Mouse (Mus musculus): ENCODE measurements around the gene Vav2.

The Vav2 gene

DNA sequence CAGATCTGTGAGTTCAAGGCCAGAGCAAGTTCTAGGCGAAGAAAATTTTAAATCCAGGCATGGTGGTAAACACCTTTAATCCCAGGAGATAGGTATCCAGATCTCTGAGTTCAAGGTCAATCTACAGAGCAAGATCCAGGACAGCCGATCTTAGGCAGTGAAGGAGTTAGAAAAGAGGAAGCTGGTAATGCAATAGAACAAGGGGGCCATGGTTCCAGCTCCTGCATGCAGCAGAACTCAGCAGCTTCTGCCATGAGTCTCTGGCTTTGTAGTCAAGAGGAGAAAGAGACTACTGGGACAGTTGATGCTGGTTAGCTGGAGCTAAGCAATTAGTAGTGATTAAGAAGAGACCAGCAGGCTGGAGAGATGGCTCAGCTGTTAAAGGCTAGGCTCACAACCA is 25.3 kb downstream of the Vav2 start:
- POLR2A ChIA-PET = interaction anchor here in 3 of 4 experiments (0.6 to 1.4 kb wide), 4 partner anchors 10 to 73 kb away, joined by 3 to 5 read pairs (median 4); no protein-coding TSS in a partner anchor

DNA sequence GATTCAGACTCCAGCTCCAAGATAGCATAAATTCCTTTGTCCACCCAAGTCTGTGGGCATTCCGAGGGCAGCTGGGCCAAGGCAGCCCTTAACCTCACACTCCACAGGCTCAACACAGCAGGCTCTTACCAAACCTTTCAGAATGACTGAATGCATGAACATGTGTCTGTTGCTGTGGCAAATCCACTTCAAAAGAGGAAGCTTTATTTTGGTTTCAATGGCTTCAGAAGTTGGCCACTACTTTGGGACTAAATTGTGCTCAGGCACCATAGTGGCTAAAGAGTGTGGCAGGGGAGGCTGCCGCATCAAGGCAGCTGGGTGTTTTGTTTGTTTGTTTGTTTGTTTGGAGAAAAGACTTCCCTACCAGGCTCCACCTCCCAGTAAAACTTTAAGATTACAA is 26.8 kb downstream of the Vav2 start:
- POLR2A ChIA-PET = interaction anchor here in 1 of 4 experiments (0.8 kb wide), 1 partner anchor 10 kb away, joined by 3 read pairs; no protein-coding TSS in a partner anchor
- CTCF ChIA-PET = interaction anchor here in 1 of 4 experiments (0.6 kb wide), 2 partner anchors 127 to 383 kb away, joined by 3 to 4 read pairs; no protein-coding TSS in a partner anchor

More for the DNA sequence above, 25.3 kb downstream of the Vav2 start:
- CTCF ChIA-PET = interaction anchor here in 1 of 4 experiments (0.6 kb wide), 1 partner anchor 92 kb away, joined by 3 read pairs; no protein-coding TSS in a partner anchor

DNA sequence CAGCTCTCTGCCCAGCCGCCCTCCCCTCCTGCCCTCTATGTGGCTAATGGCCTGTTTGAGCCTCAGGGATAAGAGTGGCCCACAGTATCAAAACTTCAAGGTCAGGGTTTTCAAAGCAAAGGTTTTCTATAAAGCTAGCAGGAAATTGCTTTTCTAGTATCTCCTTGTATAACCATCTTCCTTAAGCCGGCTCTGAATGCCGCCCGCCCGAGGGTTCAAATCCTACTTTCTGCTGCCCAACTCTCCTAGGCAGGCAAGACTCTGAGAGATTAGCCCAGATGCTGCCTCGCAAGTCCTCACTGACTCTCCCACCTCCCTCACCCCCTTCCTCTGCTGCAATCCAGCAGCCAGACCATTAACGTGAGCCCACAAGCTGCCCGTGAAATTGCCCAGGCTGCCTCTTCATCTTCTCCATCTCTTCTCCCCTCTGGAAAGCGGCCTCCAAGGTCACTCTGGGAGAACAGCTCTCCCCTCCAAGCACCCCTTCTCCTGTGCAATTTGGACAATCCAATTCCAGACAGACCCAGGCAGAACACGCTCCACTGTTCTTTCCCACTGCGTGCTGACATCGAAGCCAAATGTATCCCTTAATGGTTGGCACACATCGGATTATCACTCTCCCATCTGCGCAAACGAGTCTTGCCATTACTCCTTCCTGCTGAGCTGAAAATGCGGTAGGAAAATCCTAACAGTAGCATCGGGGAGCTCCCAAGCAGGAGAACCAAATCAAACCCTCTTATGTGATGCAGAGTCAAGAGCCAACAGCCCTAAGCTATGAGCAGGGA is 30.0 kb downstream of the Vav2 start:
- ChIA-PET POLR2A (interaction anchor here in 2 of 4 experiments (1.0 to 2.8 kb wide), 6 partner anchors 8 to 108 kb away, joined by 3 to 11 read pairs (median 4); partner anchors contain the start of gene Brd3os (in 1 of the 2)), CTCF (no interaction called here)

DNA sequence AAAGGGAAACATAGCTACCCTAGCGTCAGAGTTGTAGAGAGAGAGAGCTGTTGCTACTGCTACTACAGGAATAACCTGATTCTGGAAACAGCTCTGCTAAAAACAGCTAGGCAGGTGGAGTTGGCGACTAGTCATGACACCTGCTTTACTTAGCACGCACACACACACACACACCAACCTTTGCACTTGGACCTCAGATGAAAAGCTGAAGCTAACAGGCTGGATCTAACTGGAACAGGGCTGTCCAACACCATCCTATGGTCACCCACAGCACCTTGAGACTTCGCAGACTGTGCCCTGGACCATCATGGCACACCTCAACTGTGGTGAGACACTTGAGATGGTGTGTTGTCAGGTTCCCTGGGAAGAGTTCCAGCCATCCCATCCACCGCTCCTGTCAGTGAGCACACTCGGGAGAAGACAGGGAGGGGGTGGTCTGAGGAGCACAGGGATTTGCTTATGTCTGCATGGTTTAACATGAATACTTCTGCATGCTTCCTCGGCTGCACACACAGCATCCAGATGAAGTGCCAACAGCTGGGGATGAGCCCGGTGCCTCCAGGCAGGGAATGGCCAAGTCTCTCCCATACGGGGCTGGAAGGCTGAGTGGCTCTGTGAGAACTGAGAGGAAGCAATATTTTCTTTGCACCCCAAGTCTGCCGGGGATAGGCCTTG is 32.5 kb downstream of the Vav2 start:
- POLR2A ChIA-PET = interaction anchor here in 2 of 4 experiments (1.6 to 1.7 kb wide), 2 partner anchors 17 kb away, joined by 5 read pairs; no protein-coding TSS in a partner anchor
- CTCF ChIA-PET = interaction anchor here in 1 of 4 experiments (1.0 kb wide), 1 partner anchor 16 kb away, joined by 3 read pairs; no protein-coding TSS in a partner anchor

DNA sequence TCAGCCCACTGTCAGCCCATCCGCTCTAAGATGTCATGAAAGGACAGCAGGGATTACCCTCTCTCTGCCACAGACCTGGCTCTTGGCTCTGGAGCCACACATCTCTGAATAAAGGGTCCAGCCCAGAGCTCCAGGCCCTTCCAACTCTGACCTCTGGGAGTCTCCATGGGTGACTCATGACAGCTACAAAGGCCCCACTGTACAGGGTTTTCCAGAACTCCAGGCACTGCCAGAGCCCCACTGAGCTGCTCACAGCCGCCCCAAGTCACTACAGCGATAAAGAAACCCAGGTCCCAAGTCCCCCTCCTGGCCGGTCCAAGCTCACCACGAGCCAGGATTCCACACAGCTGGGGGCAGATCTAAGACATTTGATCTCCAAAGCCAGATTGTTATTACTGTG is 34.6 kb downstream of the Vav2 start:
- POLR2A ChIA-PET = interaction anchor here in 2 of 4 experiments (0.6 to 1.4 kb wide), 6 partner anchors 12 to 106 kb away, joined by 3 to 4 read pairs (median 3); no protein-coding TSS in a partner anchor
- CTCF ChIA-PET = interaction anchor here in 2 of 4 experiments (0.6 to 0.7 kb wide), 2 partner anchors 112 to 866 kb away, joined by 3 to 9 read pairs; no protein-coding TSS in a partner anchor

DNA sequence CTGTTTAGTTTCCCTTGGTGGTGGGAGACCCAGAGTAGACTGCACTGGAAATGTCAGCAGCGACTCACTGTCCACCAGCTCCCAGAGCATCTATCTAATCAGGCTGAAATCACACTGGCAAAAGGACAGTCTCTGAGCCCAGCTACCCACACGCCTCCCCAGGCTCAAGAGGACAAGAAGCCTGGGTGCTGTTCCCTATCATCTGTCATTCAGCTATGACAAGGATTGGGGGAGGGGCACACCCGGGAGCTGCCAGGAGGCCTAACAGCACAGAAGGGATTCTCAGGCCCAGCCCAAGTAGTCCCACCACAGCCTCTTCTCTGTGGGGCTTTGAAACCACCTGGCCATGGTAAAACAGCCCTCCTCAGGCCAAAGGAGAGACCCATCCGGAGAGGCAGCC is 36.1 kb downstream of the Vav2 start:
- POLR2A ChIA-PET = interaction anchor here in 3 of 4 experiments (0.7 to 1.4 kb wide), 5 partner anchors 11 to 46 kb away, joined by 3 to 4 read pairs (median 3); no protein-coding TSS in a partner anchor

DNA sequence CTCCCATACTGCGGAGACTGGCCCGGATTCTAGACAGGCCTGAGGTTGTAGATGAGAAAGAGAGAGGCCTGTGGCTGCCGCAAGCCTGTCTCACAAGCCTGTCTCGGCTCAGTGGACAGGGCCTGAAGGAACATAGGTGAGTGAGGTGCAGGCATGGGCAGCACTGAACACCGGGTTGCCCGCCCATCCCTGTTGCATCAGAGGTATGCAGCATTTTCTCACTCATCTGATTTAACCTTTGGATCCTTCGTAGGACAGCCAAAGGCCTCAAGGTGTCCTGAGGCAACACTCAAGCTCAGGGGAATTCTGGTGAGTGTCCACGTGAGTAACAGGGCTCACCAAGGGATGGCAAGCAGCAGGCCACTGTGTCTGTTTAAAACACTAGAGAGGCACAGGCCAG is 36.5 kb downstream of the Vav2 start:
- CTCF ChIA-PET = interaction anchor here in 1 of 4 experiments (1.3 to 1.4 kb wide), 2 partner anchors 38 to 101 kb away, joined by 3 to 5 read pairs; no protein-coding TSS in a partner anchor
- POLR2A ChIA-PET = interaction anchor here in 3 of 4 experiments (0.5 to 1.4 kb wide), 5 partner anchors 11 to 45 kb away, joined by 3 to 7 read pairs (median 3); no protein-coding TSS in a partner anchor

More for the DNA sequence above, 36.1 kb downstream of the Vav2 start:
- CTCF ChIA-PET = interaction anchor here in 1 of 4 experiments (1.3 to 1.4 kb wide), 2 partner anchors 37 to 101 kb away, joined by 3 to 5 read pairs; no protein-coding TSS in a partner anchor

DNA sequence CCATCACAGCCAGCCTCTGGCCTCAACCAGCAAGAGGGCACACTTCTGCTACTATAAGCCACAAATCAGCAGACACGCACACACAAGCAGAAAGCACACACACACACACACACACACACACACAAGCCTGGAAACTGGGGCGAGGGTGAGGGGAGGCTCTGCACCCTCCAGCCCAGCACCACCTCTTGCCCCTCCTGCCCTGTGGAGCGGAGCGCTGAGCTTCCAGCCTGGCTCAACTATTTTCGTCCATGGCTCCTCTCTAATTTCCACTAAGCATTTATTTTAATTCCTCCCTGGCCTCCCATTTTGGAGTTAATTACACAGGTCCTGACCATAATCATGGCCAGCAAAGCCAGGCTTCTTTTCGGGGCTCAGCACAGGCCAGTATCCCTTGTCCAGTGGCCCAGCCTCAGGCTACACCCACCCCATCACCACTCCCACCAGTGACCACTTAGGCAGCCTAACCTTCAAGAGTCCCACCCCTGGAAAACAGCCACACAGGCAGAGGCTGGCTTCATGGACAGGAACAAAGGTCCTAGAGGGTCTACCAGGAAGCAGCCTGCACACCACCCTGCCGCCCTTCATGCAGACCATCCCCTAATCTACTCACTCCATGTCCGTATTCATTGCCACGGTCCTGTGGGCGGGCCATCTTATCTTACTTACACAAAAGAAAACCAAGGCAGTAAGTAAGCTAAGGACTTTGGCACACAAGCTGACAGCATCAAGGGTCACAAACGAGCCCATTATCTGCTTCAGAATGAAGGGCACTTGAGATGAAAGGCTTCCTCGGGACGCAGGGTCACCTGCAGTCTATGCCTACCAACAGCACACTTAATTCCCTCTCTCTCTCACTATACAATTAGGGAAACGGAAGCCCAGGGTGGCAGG is 37.3 kb downstream of the Vav2 start:
- POLR2A ChIA-PET = interaction anchor here in 3 of 4 experiments (0.5 to 1.4 kb wide), 3 partner anchors 11 to 115 kb away, joined by 3 to 7 read pairs (median 4); no protein-coding TSS in a partner anchor
- CTCF ChIA-PET = interaction anchor here in 1 of 4 experiments (1.3 to 1.4 kb wide), 2 partner anchors 39 to 100 kb away, joined by 3 to 5 read pairs; no protein-coding TSS in a partner anchor

DNA sequence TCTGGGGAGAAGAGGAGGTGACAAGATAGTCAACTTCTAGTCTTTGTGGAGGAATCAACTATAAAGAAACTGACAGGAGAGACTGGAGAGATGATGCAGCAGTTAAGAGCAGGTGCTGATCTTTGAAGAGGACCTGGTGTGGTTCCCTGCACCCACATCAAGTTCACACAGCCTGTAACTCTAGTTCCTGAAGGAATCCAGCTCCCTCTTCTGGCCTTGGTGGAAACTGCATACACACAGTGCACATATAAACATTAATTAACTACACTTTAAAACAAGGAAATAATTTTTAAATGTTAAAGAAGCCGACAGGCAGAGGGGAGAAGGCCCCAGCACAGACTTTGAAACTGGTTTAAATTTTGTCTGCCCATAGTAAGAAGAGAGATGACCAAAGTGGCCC is 39.6 kb downstream of the Vav2 start:
- ChIA-PET POLR2A (interaction anchor here in 3 of 4 experiments (0.5 to 2.5 kb wide), 6 partner anchors 11 to 60 kb away, joined by 3 to 9 read pairs (median 4); partner anchors contain the start of gene Vav2 (in 1 of the 3)), CTCF (interaction anchor here (0.5 to 1.8 kb wide), 12 partner anchors 11 to 1229 kb away, joined by 3 to 6 read pairs (median 4); partner anchors contain the start of gene Vav2 (in 1 of the 4))

DNA sequence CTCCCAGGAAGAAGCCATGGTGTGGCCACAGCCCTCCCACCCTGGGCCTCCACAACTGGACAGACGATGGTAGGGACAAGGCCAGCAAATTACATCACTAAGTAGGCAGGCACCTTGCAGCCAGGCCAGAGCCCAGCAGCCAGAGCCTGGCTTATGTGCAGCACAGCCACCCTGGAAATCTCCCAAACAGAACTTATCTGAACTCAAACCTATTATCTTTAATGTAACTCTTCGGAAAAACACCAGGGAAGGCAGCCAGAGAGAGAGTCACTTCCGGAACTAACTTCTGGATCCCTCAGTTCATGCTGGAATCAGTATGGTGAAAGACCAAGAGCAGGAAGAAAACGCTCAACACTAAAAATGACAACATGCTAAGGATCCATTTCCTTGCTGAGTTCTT is 45.1 kb downstream of the Vav2 start:
- ChIA-PET CTCF (interaction anchor here in 2 of 4 experiments (0.5 to 1.4 kb wide), 2 partner anchors 342 to 527 kb away, joined by 3 to 7 read pairs; no protein-coding TSS in a partner anchor), POLR2A (interaction anchor here in 1 of 4 experiments (1.3 kb wide), 1 partner anchor 30 kb away, joined by 3 read pairs; no protein-coding TSS in a partner anchor)

DNA sequence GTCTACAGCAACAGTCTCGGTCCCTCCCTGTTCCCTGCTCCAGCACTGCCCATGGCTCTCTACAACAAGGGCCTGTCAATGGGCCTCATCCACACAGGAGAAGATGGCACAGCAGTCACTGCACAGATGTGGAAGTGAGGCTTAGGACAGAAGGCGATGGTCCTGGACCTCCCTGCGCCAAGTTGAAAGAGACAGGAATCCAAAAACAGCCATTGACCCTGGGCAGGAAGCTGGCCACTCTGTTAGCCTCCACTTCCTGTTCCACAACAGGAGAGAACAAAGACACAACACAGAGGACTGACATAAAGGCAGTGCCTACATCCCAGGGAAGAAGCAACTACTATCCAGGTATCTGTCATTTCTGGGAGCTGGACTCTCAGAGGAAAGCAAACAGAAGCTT is 45.6 kb downstream of the Vav2 start:
- ChIA-PET POLR2A (interaction anchor here in 2 of 4 experiments (0.6 to 1.3 kb wide), 3 partner anchors 12 to 31 kb away, joined by 3 read pairs; no protein-coding TSS in a partner anchor), CTCF (interaction anchor here in 3 of 4 experiments (0.5 to 1.4 kb wide), 3 partner anchors 81 to 528 kb away, joined by 3 to 7 read pairs (median 3); no protein-coding TSS in a partner anchor)

DNA sequence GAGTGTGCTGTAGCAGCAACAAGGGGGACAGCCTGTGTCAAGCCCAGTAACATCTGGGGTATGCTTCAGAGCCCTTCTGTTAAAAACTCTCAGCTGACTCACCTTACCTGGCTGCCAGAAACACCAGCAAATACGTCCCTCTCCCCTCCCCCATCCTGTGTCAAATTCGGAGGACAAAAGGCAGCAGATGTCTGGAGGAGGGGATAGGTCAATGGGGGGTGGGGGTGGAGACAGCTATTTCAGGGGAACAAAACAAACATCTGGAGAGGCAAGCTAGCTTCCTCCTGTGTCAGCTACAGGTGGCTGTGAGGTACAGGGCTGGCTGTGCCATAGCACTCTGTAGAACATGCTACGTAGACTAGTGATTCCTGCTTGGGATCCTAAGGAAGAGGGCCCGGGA is 49.0 kb downstream of the Vav2 start:
- ChIA-PET CTCF (interaction anchor here in 2 of 4 experiments (0.6 to 0.8 kb wide), 2 partner anchors 50 to 1114 kb away, joined by 3 to 4 read pairs; no protein-coding TSS in a partner anchor), POLR2A (interaction anchor here in 2 of 4 experiments (0.6 to 1.9 kb wide), 8 partner anchors 12 to 741 kb away, joined by 3 to 6 read pairs (median 4); partner anchors contain the start of genes Brd3os (in 1 of the 2) and Vav2 (in 1 of the 2))

DNA sequence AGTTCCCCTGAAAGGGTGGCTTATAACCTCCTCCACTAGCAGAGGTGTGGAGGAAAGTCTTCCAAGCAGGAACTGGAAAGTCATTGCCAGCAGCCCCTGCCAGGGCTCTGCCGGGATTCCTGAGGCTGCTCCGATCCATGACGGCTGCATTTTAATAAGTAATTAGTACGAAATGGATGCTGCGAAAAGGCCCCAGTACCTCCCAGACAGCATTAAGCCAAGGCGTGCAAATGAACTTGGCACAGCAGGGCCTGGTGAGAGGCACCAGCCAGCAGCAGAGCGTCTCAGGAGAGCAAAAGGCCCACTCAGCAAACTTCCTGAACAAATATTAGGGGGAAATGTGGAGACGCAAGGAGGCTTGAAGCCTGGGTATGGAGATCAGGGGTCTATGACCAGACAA is 49.7 kb downstream of the Vav2 start:
- ChIA-PET CTCF (interaction anchor here in 1 of 4 experiments (0.7 kb wide), 1 partner anchor 1087 kb away, joined by 5 read pairs; no protein-coding TSS in a partner anchor), POLR2A (interaction anchor here in 2 of 4 experiments (1.8 to 2.0 kb wide), 2 partner anchors 10 to 13 kb away, joined by 6 read pairs; no protein-coding TSS in a partner anchor)

DNA sequence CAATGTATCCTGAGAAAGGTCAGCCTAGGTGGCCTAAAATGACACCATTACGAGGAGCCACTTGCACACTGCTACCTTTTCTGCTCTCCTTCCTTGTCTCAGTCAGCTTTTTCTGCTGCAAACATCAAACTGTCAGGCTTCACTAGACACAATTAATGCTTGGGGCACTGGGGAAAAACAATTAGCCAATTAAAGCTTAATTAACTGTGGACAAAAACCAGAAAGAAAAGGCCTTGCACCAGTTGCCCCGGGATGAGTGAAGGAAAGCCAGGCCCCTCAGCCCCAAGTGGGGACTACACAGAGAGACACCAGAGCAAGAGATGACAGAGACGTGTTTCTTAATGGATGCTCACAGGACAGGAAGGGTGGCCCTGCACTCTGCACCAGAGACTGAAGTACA is 51.7 kb downstream of the Vav2 start:
- ChIA-PET POLR2A (interaction anchor here in 2 of 4 experiments (0.6 to 2.0 kb wide), 6 partner anchors 8 to 44 kb away, joined by 3 to 6 read pairs (median 4); no protein-coding TSS in a partner anchor), CTCF (no interaction called here)

DNA sequence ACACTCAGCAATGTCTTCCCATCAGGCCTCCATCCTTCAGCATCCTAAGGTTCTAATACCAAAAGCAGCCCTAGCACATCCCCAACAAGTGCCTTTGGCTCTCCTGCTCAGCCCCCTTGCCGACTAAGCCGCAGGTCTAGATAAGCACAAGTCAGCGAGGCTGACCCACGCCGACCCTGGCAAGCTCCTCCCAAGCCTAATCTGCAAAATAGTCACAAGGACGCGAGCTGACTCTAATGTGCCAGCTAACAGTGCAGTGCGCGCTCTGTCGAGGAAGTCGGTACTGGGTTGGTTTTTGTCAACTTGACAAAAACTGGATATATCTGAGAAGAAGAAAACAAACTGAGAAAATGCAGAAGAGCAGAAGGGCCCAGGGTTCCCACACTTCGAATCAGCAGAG is 53.5 kb downstream of the Vav2 start:
- ChIA-PET CTCF (no interaction called here), POLR2A (no interaction called here)

DNA sequence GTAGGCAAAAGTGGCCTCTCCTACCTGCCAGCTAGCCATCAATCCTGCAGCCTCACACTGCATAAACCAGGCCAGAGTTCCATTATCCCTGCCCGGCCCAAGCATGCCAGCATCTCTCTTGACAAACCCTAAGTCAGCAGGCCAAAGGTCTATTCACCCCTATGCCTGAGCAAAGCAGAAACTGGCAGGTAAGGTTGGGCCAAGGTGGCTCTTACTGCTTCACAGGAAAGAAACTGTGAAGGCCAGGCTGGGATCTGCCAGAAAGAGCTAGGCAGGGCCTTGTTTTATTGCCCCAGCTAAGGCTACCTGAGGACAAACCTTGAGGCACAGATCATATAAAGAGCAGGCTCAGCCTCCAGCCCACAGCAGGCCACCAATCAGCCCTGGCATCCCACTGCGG is 55.4 kb downstream of the Vav2 start:
- ChIA-PET POLR2A (interaction anchor here in 1 of 4 experiments (0.8 kb wide), 1 partner anchor 57 kb away, joined by 3 read pairs; no protein-coding TSS in a partner anchor), CTCF (no interaction called here)

DNA sequence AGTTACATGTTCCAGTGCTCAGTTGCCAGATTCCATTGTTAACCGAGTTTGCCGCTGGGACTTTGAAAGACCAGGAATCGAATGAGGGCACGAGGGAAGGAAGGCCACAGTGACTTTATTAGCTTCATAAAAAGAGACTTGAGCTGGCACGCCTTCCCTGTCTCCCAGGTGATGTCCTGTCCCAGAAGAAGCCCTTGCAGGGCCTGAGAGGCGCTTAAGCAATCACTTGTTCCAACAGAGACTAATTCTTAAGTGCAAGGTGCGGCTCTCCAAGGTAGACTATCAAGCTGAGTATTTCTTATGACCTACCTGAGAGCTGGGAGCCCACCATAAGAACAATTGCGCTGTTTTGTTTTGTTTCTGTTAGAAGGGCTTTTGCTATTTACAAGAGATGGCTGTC is 57.9 kb downstream of the Vav2 start:
- POLR2A ChIA-PET = no interaction called here
- CTCF ChIA-PET = no interaction called here

All from embryonic stem cell, embryonic (primary cell).